Mouse (Mus musculus) G1E (cell line): ENCODE results near the gene Gapt.

Source experiments
- CTCF ChIP-seq: IDR thresholded peaks from 2 replicates; pipeline ENCODE4 v1.5.1; 2012; ENCODE audit warnings: low read depth, low read length, inconsistent platforms, mixed read lengths
- GATA1 ChIP-seq: IDR thresholded peaks from 2 replicates; pipeline ENCODE4 v1.6.1; 2012; ENCODE audit warnings: borderline replicate concordance, low read length, inconsistent platforms, mixed read lengths
- GATA2 ChIP-seq: IDR thresholded peaks from 2 replicates; pipeline ENCODE4 v1.6.1; 2012; ENCODE audit warnings: low read depth, low read length, inconsistent platforms, borderline replicate concordance
- POLR2AphosphoS5 ChIP-seq: IDR thresholded peaks from 2 replicates; pipeline ENCODE4 v1.6.1; 2012; ENCODE audit warnings: low read depth, low read length, inconsistent platforms; ENCODE audit not compliant: insufficient replicate concordance
- TAL1 ChIP-seq: conservative IDR thresholded peaks from 2 replicates; pipeline ENCODE4 v1.6.1; 2012; ENCODE audit warnings: low read depth, low read length, inconsistent platforms, mixed read lengths

DNA sequence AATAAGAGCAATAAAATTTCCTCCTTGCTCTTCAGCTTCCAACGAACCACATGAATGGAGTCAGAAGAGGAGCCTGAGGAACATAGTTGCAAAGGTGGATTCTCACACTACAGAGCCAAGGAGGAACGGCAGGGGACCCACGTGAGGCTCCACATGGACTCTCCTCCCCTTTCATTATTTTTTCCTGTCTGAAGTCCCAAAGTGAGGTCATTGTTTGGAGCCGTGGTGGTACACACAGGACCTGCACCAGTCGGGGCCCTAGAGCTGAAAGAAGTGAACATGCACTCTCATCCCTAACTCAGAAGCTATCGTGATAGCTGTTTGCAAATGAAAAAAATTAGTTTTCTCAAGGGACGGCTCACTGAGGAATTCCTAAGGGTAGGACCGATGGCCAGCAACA is 47.1 kb upstream of the Gapt start:
- TF ChIP-seq CTCF: no peak
- no peak for TF ChIP-seq POLR2AphosphoS5
- no peak for TF ChIP-seq GATA2
- TF ChIP-seq GATA1: no peak
- TF ChIP-seq TAL1: no peak
